Comparison of ENCODE assay signal across 1 mouse cellular context in the genomic region with DNA sequence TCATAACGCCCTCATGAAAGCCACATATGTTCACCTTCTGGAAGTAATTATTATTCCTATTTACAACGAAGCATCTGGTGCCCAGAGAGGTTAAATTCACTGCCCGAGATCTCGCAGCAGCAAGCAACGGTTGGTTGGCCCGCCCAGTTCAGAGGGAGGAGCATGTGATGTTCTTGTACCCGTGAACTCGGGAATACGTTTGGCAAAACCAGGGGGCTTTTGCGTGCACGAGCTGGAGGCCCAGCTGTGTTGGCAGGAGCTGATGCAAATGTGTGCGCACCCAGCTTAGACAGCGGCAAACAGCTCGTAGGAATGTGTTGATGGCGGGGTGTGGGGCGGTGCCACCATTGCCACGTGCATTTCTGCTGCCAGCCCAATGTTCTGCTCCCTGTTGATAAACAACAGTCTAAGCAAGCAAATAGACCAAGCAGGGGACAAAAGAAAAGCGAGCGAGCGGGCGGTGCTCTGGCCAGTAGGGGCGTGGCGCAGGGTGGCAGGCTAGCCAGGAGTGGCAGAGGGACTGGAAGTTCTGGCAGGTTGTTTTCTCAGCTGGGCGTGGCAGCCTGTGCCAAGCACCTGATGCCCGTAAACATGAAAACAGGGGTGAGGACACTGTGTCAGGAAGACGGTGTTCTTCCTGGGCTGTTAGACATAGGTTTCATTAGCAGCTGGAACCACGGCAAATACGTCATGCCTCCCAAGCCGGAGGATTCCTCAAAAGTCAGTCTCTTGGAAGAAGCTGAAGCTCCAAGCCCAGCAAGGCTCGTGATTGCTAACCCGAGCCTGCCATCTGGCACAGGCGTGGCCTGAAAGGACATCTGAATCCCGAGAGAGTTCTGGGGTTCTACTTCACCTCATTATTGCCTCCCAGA.
A peak's percentile ranks its signal among the peaks of the same experiment; 100 is the strongest.
TF ChIP-seq lines count a peak whose summit lies in the region.

No protein-coding gene starts in this region.

TF ChIP-seq in CH12.LX, 34 proteins besides CTCF, POLR2A, EP300 and RAD21:
- TF ChIP-seq KAT2A (IDR thresholded peaks at IDR 0.05; ENCODE audit: insufficient replicate concordance, low read length) (no peak), ZC3H11A (IDR thresholded peaks at IDR 0.05; ENCODE audit: low read depth, low read length) (no peak), MAZ (IDR thresholded peaks at IDR 0.05; ENCODE audit: low read depth, low read length) (0 out of 2 replicates have a peak, but pooled peaks have one; percentile 41), MYC (IDR thresholded peaks at IDR 0.05; ENCODE audit: low read depth, low read length) (peak; percentile 65), TCF12 (IDR thresholded peaks at IDR 0.05; ENCODE audit: low read depth, low read length) (peak; percentile 16; the same call in 1 of the 2 replicates), RCOR1 (conservative IDR thresholded peaks at IDR 0.05; ENCODE audit: low read depth, low read length) (no peak), USF2 (conservative IDR thresholded peaks at IDR 0.05; ENCODE audit: low read depth, low read length) (no peak), NRF1 (IDR thresholded peaks at IDR 0.05; ENCODE audit: low read depth, low read length) (no peak; the same call in 1 of the 2 replicates), MXI1 (IDR thresholded peaks at IDR 0.05; ENCODE audit: low read depth, low read length) (peak; percentile 85), USF1 (IDR thresholded peaks at IDR 0.05; ENCODE audit: low read depth, low read length) (no peak), MAX (IDR thresholded peaks at IDR 0.05; ENCODE audit: low read length) (peak; percentile 84), CHD1 (IDR thresholded peaks at IDR 0.05; ENCODE audit: low read depth, low read length) (0 out of 2 replicates have a peak, but pooled peaks have one; percentile 48), POLR2AphosphoS2 (IDR thresholded peaks at IDR 0.05; ENCODE audit: low read depth, low read length) (no peak; the same call in 1 of the 2 replicates), PAX5 (IDR thresholded peaks at IDR 0.05; ENCODE audit: low read length) (no peak), TBP (conservative IDR thresholded peaks at IDR 0.05; ENCODE audit: low read depth, low read length) (no peak), CHD2 (IDR thresholded peaks at IDR 0.05; ENCODE audit: low read length) (no peak), JUND (conservative IDR thresholded peaks at IDR 0.05; ENCODE audit: low read depth, low read length) (no peak), BHLHE40 (IDR thresholded peaks at IDR 0.05; ENCODE audit: low read depth, low read length) (peak; percentile 91), ZNF384 (IDR thresholded peaks at IDR 0.05; ENCODE audit: low read depth, low read length) (no peak), ZKSCAN1 (IDR thresholded peaks at IDR 0.05; ENCODE audit: borderline replicate concordance, low read depth, low read length) (no peak), MAFK (IDR thresholded peaks at IDR 0.05; ENCODE audit: insufficient replicate concordance, low read length) (no peak), IRF4 (IDR thresholded peaks at IDR 0.05; ENCODE audit: low read depth, low read length) (no peak), MEF2A (IDR thresholded peaks at IDR 0.05; ENCODE audit: borderline replicate concordance, low read depth, low read length) (0 out of 2 replicates have a peak, but pooled peaks have one; percentile 11), SIN3A (IDR thresholded peaks at IDR 0.05; ENCODE audit: low read length) (peak; percentile 56; the same call in 1 of the 2 replicates), GABPA (IDR thresholded peaks at IDR 0.05; ENCODE audit: insufficient replicate concordance, low read depth, low read length) (no peak), E2F4 (IDR thresholded peaks at IDR 0.05; ENCODE audit: insufficient replicate concordance, low read depth, low read length) (no peak), ETS1 (conservative IDR thresholded peaks at IDR 0.05; ENCODE audit: low read depth, low read length) (peak; percentile 55; the same call in 1 of the 2 replicates), ZMIZ1 (IDR thresholded peaks at IDR 0.05; ENCODE audit: low read depth, low read length) (no peak), JUN (IDR thresholded peaks at IDR 0.05; ENCODE audit: insufficient read depth, low read depth, low read length) (no peak), NELFE (IDR thresholded peaks at IDR 0.05; ENCODE audit: low read depth, low read length) (peak; percentile 49; the same call in 1 of the 2 replicates), UBTF (IDR thresholded peaks at IDR 0.05; ENCODE audit: low read depth, low read length) (no peak), ELF1 (IDR thresholded peaks at IDR 0.05; ENCODE audit: low read depth, low read length) (no peak), HCFC1 (IDR thresholded peaks at IDR 0.05; ENCODE audit: low read depth, low read length) (no peak), SMC3 (IDR thresholded peaks at IDR 0.05; ENCODE audit: low read depth, low read length) (no peak)
